Mouse (Mus musculus) heart, embryonic 10.5 days (tissue): ENCODE measurements around the gene Calr. TPM values are rescaled to one million over a fixed set of nuclear protein-coding genes. Genes with fewer than 3 reads are reported as not detected.
A peak's percentile ranks its signal among the peaks of the same experiment; 100 is the strongest.
"Not testable (repeated sequence)": the region's sequence is repeated elsewhere in the genome, so short reads cannot be mapped to it uniquely, and the experiment has no call there.

ENCODE experiments used
- DNase-seq: peaks from one replicate; pipeline ENCODE4 v3.0.0-alpha.2; 2017; ENCODE audit warnings: low spot score
- H3K27ac ChIP-seq: fragments of 300-500 bp; sonication (generic); 2 replicates; pipeline ENCODE4 v1.5.1; 2016; ENCODE audit warnings: mild to moderate bottlenecking
- H3K27me3 ChIP-seq: fragments of 300-500 bp; sonication (generic); 2 replicates; pipeline ENCODE4 v1.6.1; 2016; ENCODE audit warnings: mild to moderate bottlenecking; ENCODE audit not compliant: poor library complexity, insufficient read depth, severe bottlenecking
- H3K36me3 ChIP-seq: fragments of 300-500 bp; sonication (generic); 2 replicates; pipeline ENCODE4 v1.6.1; 2016; ENCODE audit warnings: mild to moderate bottlenecking, moderate library complexity
- H3K4me1 ChIP-seq: fragments of 300-500 bp; sonication (generic); 2 replicates; pipeline ENCODE4 v1.6.1; 2016; ENCODE audit warnings: mild to moderate bottlenecking
- H3K4me3 ChIP-seq: fragments of 300-500 bp; sonication (generic); 2 replicates; pipeline ENCODE4 v1.5.1; 2016; ENCODE audit warnings: mild to moderate bottlenecking, moderate library complexity
- H3K9me3 ChIP-seq: fragments of 300-500 bp; sonication (generic); 2 replicates; pipeline ENCODE4 v1.6.1; 2016; ENCODE audit warnings: mild to moderate bottlenecking, moderate library complexity
- WGBS: fragments of 180-500 bp; shearing (Covaris S2); methylation state at CpG from one replicate; pipeline ENCODE4 v1.1.7; 2016; 5-methylcytosine and 5-hydroxymethylcytosine counted together
- polyA plus RNA-seq: library from polyadenylated mRNA; unstranded; fragments of >200 nt; fragmentation: Nextera tagmentation; extraction: Ambion mirVana; gene quantifications from 2 replicates; pipeline ENCODE4 v1.2.1, GENCODE M21; 2016

Gene Calr
- polyA plus RNA-seq, 1 experiment from 2014 or later = 1,047 TPM

DNA sequence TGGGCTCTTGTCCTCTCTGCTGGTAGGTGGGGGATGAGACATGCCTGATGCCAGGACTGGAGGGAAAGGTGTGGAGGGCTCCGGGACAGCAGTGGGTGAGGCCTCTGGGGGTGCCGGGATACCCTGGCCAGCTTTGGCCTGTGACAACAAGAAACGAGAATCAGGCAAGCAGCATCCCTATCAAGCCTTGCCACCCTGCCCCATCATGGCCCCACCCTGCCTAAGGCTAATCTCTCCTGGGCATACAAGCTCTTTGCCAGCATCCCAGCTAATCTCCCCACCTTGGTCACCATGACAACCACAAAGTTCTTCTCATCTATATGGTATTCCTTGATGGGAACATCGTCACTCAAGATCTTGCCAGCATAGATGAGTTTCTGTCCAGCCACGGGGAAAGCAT, 8.2 kb downstream of the Calr start:
- Histone ChIP-seq H3K4me3 (no peak overlapping the region), H3K27ac (no peak overlapping the region), H3K9me3 (no peaks in the 10 kb centered on the region), H3K4me1 (peaks cover 37% of the 10 kb centered on the region), H3K27me3 (no peaks in the 10 kb centered on the region), H3K36me3 (peaks cover 74% of the 10 kb centered on the region)
- WGBS = 87% methylated on average over 5 of the region's 5 CpGs
- DNase-seq = peak; percentile 84

DNA sequence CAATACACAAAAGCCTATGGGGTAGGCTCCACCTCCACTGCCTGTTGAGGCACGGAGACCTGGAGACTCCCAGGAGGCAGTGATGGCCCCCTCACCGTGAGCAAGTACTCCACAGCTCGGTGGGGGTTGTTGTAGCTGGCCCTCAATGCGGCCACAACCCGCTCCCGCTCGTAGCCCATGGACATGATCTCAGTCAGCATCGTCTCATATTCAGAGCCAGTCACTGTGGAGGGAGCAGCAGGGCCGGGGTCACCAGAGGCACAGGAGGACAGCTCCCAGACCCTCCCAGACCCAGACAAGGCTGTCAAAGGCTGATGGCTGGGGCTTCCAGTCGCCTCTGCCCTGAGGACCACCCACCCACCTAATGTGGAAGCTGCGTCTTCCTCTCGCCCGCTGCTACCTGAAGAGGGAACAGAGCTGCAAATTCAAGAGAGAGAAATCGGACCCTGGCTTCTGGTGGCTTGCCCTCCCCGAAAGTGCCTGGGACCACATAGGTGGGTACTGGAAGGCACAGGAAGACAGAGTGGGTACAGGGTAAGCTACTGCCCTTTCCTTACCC, 8.7 kb downstream of the Calr start:
- peaks cover 40% of the 10 kb centered on the region for H3K4me1 ChIP-seq
- WGBS = 83% methylated on average over 15 of the region's 15 CpGs
- peaks cover 69% of the 10 kb centered on the region for H3K36me3 ChIP-seq
- H3K27me3 ChIP-seq = no peaks in the 10 kb centered on the region
- H3K4me3 ChIP-seq = peak overlapping the region; percentile 15; the same call in 1 of the 2 replicates
- no peaks in the 10 kb centered on the region for H3K9me3 ChIP-seq
- H3K27ac ChIP-seq = peak overlapping the region; percentile 64
- no peak for DNase-seq

DNA sequence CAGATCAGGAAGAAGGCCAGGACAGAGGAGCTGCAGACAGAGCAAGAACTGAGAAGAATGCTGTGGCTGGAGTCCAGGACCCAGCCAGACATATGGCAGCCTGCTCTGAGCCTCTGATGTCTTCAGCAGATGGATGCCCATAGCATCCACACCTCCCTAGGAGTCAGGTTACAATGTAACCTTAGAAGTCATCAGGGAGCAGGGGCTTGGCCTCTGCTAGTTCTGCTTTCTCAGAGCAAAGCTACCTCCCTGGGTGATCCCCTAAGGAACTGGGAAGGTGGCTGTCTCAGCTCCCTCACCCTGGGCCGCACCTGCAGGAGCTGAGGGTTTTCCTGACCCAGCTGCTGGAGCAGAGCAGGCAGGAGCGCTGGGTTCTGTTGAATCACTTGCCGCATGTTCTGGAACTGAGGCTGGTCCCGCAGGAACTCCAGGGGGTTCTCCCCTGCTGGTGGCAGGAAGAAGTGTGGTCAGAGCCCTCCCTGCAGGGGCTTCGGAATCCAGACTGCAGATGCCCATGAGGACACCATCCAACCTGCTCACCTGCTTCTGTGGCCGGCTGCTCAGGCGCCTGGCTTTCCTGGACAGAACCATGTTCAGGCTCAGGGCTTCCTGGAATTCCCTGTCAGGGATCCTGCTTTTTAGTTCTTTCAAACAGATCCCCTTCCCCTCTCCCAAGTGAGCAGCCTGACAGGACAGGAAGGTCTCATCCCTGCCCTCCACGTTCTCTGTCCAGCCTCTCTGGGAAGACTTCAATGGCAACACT, 9.4 kb downstream of the Calr start:
- H3K36me3 ChIP-seq = peaks cover 62% of the 10 kb centered on the region

DNA sequence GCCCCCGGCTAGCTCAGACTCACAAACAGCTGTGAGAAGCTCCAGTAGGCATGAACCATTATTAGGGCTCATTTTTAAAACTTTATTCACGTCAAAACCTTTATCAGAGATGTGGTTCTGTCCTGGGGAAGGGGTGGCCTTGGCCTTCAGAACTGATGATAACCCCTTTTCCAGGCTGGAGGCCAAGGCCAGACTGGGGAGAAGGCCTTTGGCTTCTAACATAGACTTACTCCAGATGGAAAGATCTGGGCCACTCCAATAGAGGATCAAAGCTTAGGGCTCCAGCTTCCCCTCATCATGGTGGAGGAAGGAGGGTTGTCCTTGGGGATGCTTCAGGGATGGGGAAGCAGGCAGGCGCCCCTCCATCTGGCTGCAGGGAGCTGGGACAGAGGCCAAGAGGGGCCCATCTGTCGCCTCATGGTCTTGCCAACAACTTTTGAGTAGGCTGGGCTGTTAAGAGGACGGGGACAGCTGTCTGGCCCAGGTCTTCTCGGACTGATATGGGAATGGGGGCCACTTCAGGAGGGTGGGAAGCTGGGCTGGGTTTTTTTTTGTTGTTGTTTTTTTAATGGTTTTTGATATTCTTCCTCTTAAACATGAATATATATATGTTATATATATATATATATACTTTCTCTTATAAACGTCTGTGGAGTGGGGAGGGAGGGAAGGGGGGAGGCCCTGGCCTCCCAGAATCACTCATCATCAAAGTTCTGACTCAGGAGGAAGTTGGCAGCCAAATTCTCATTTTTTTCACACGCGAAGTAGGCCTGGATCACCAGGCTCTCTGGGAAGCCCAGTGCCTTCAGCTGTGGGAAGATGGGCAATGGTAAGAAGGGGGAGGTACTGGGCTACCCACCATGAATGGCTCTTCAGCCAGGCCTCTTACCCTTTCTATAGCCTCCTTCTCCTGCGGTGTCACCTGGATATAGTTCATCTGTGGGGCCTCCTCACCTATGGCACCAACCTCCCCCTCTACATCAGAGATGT, 11.6 kb downstream of the Calr start:
- DNase-seq = no peak
- Histone ChIP-seq H3K27me3 (no peaks in the 10 kb centered on the region), H3K4me3 (no peak overlapping the region), H3K27ac (no peak overlapping the region), H3K9me3 (no peaks in the 10 kb centered on the region), H3K36me3 (peaks cover 50% of the 10 kb centered on the region), H3K4me1 (peaks cover 39% of the 10 kb centered on the region)
- 83% methylated on average over 10 of the region's 10 CpGs for WGBS

More for the DNA sequence above, 9.4 kb downstream of the Calr start:
- 52% methylated on average over 8 of the region's 8 CpGs for WGBS
- peak overlapping the region; percentile 64; the same call in 1 of the 2 replicates for H3K27ac ChIP-seq
- no peaks in the 10 kb centered on the region for H3K27me3 ChIP-seq
- H3K4me3 ChIP-seq = peak overlapping the region; percentile 15; the same call in 1 of the 2 replicates
- no peaks in the 10 kb centered on the region for H3K9me3 ChIP-seq
- H3K4me1 ChIP-seq = peaks cover 39% of the 10 kb centered on the region
- DNase-seq = no peak

DNA sequence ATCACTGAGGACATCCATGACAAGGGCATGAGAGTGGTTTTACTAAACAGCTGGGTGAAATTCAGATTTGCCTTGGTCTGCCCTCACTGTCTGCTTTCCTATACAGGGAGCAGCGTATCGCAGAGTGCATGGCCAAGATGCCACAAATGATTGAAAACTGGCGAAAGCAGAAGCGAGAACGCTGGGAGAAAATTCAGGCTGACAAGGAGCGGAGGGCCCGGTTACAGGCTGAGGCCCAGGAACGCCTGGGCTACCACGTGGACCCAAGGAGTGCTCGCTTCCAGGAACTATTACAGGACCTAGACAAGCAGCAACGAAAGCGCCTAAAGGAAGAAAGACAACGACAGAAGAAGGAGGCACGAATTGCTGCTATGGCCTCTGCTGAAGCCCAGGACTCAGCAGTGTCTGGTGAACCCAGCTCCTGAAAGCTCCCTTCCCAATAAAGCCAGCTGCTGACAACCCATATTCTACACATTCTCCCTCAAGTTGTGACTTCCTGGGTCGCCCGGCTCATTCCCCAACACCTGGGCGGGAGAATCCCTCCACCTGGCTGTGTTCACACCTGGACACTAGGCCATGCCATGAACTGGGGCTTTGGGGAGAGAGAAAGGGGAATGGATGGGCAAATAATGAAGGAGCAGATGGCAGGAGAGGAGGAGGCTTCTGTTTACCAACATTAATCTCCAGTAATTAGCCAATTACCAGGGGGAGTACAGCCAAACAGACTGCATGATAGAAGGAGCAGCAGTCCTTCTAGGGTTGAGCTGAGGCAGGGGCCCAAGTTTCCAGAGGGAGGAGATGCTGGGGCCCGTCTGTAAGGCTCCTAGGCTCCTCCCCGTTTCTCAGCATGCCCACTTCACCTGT, 12.5 kb downstream of the Calr start:
- Histone ChIP-seq H3K9me3 (no peaks in the 10 kb centered on the region), H3K4me1 (peaks cover 39% of the 10 kb centered on the region), H3K27me3 (no peaks in the 10 kb centered on the region), H3K27ac (no peak overlapping the region), H3K36me3 (peaks cover 52% of the 10 kb centered on the region), H3K4me3 (no peak overlapping the region)
- no peak for DNase-seq
- WGBS = 89% methylated on average over 19 of the region's 19 CpGs

DNA sequence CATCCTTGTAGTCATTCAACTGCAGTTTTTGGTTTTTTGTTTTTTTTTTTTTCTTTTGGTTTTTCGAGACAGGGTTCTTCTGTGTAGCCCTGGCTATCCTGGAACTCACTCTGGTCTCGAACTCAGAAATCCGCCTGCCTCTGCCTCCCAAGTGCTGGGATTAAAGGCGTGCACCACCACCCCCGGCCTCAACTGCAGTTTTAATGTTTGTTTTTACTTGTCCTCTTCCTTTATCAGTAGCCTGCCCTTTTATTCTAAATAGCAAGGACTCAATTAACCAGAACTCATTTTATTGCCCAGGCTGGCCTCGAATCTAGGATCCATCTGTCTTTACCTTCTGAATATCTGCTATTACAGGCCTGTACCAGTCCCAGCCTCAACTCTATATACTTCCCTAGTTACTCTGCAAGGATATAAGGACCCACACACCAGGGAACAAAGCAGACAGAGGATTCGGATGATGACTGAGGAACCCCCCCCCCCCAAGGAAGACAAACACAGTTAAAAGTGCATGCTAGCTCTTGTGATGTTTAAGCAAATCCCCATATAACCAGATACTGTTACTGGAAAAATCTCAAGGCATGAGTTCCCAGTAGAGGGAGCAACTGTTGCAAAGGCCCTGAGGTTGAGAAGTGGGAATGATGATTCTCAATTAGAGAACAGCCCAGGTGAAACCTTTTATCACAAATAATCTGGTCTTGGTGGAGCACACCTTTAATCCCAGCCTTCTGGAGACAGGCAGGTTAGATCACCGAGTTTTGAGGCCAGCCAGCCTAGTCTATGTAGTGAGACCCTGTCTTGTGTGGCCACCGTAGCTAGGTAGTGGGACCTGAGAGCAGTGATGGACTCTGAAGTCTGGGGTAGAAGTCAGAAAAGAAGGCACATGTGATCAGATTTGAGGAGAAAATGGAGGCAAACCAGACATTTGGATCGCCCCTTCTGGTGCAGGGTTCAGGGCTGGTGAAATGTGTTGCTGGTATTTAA, 13.7 kb downstream of the Calr start:
- H3K9me3 ChIP-seq = no peaks in the 10 kb centered on the region
- peak overlapping the region; percentile 99 for H3K27ac ChIP-seq
- peak overlapping the region; percentile 93 for H3K4me3 ChIP-seq
- peaks cover 45% of the 10 kb centered on the region for H3K36me3 ChIP-seq
- no peaks in the 10 kb centered on the region for H3K27me3 ChIP-seq
- 63% methylated on average over 10 of the region's 10 CpGs for WGBS
- peaks cover 33% of the 10 kb centered on the region for H3K4me1 ChIP-seq
- DNase-seq = no peak

DNA sequence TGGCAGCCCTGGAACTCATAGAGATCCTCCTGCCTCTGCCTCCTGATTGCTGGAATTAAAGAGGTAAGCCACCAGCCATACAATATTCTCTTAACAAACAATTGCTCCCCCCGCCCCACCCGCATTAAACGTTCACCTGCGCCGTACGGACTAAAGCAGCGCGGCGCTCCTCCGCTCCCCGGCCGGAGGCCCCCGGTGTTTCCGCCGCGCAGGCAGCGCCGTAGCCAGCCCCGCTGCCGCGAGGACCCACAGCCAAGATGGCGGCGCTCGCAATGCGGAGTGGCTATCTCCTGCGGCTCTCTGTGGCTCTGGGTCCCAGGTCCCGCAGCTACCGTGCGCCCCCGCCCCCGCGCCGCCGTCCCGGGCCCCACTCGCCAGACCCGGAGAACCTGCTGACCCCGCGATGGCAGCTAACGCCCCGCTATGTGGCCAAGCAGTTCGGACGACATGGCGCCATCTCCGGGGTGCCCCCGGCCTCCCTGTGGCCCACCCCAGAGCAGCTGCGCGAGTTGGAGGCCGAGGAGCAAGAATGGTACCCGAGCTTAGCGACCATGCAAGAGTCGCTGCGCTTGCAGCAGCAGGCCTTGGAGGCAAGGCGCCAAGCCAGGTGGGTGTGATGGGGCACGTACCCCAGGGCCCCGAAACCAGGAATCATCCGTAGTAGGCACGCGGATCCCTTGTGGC, 14.6 kb downstream of the Calr start:
- peak; percentile 93 for DNase-seq
- peaks cover 37% of the 10 kb centered on the region for H3K36me3 ChIP-seq
- H3K4me3 ChIP-seq = peak overlapping the region; percentile 93
- peaks cover 24% of the 10 kb centered on the region for H3K4me1 ChIP-seq
- 1% methylated on average over 59 of the region's 59 CpGs for WGBS
- no peaks in the 10 kb centered on the region for H3K27me3 ChIP-seq
- H3K9me3 ChIP-seq = no peaks in the 10 kb centered on the region
- H3K27ac ChIP-seq = peak overlapping the region; percentile 99

DNA sequence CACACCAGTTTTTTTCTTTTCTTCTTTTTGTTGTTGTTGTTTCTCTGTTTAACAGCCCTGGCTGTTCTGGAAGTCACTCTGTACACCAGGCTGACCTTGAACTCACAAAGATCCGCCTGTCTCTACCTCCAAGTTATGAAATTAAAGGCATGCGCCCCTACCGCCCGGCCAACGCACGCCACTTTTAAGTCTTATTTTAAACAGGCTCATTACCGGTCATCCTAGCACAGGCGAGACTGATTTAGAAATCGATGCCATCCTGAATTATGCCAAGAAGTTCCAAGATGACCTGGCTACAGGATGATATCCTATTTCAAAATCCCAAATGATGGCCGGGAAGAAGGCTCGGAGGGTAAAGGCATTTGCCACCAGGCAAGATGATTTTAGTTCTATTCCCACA, 15.2 kb downstream of the Calr start, which contains the start of gene Gadd45gip1:
Gene Gadd45gip1, plus strand, starts transcription at position 33 of the 400 bp plus-strand sequence.
- WGBS = 62% methylated on average over 11 of the region's 11 CpGs

DNA sequence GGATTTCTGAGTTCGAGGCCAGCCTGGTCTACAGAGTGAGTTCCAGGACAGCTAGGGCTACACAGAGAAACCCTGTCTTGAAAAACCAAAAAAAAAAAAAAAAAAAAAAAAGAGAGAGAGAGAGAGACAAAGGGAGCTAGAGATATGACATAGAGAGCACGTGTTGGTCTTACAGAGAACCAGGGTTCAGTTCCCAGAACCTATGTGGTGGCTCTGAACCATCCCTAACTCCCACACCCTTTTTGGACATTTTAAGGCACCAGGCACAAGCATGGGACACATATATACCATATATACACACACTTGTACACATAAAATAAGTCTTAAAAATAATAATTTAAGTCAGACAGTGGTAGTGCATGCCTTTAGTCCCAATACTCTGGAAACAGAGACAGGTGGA, 20.2 kb downstream of the Calr start:
- not testable (repeated sequence) for H3K27me3 ChIP-seq, H3K27ac ChIP-seq, H3K4me3 ChIP-seq, DNase-seq, H3K9me3 ChIP-seq, H3K36me3 ChIP-seq
- H3K4me1 ChIP-seq = peaks cover 21% of the 10 kb centered on the region
- WGBS = 88% methylated on average over 2 of the region's 2 CpGs

More for the DNA sequence above, 15.2 kb downstream of the Calr start, which contains the start of gene Gadd45gip1:
- H3K27me3 ChIP-seq = no peaks in the 10 kb centered on the region
- H3K27ac ChIP-seq = peak within 1 kb of the TSS; percentile 99
- peak; percentile 75 for DNase-seq
- no peaks in the 10 kb centered on the region for H3K9me3 ChIP-seq
- peaks cover 30% of the 10 kb centered on the region for H3K36me3 ChIP-seq
- H3K4me1 ChIP-seq = peaks cover 19% of the 10 kb centered on the region
- peak within 1 kb of the TSS; percentile 93 for H3K4me3 ChIP-seq

DNA sequence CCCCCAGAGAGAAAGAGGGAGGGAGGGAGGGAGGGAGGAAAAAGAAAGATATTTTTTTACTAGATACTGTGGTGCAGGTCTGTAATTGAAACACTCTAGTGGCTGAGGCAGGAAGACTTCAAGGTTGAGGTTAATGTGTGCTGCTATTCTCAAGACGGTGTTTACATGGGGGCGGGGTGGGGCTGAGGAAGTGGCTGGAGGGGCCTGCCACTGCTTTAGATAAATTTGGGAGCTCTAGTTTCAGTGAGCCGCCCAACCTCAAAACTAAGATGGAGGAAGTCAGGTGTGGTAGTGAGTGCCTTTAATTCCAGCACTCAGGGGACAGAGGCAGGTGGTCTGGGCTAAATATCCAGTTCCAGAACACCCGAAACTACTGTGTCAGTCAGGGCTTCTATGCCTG, 21.1 kb downstream of the Calr start:
- 57% methylated on average over 4 of the region's 4 CpGs for WGBS
- H3K36me3 ChIP-seq = 0 out of 2 replicates have a peak, but pooled peaks cover 2% of the 10 kb centered on the region

More for the DNA sequence above, 21.1 kb downstream of the Calr start:
- Histone ChIP-seq H3K27ac (no peak overlapping the region), H3K4me1 (peaks cover 29% of the 10 kb centered on the region), H3K9me3 (no peaks in the 10 kb centered on the region), H3K27me3 (no peaks in the 10 kb centered on the region), H3K4me3 (no peak overlapping the region)
- no peak for DNase-seq
